29 mouse cellular contexts compared by ENCODE assay signal in genomic region chr4:4442650-4443049, GRCm38 (mm10).
DNase-seq lines count a peak whose midpoint lies in the region; ATAC-seq lines count a peak whose summit lies in the region.
"Had no signal": no experiment of that assay in that cellular context is flagged by ENCODE, and none has a peak within 500 bp of the region (broad histone marks: within the 10 kb centered on the region; RNA-seq: fewer than 3 reads in every experiment).

No protein-coding gene starts in this region.

- H3K4me1 ChIP-seq in midbrain, embryonic 11.5 days (ENCODE audit: control insufficient read depth, insufficient read depth, low read length): no peaks in the 10 kb centered on the region
- H3K4me1 ChIP-seq: heart, embryonic 13.5 days; hindbrain, embryonic 10.5 days; hindbrain, embryonic 15.5 days; stomach, embryonic 15.5 days had no signal

- intact Hi-C loops in left cerebral cortex, postnatal 25 days (cut with DNase I): no loop called here
- intact Hi-C loops in left cerebral cortex, postnatal 4 days (cut with DNase I): no loop called here

- DNase-seq in layer of hippocampus, adult 11-12 months (ENCODE audit: low spot score): peak; percentile 11
- no peak for DNase-seq in layer of hippocampus, postnatal 10 days (ENCODE audit: low spot score in 2 of 2)
- peak; percentile 30 to 66 for DNase-seq in left cerebral cortex, postnatal 25 days (ENCODE audit: low spot score in 2 of 2)
- DNase-seq in left cerebral cortex, postnatal 4 days: no peak
- DNase-seq in layer of hippocampus, adult 8-10 months (ENCODE audit: low spot score in 2 of 2): peak; percentile 26 to 28
- DNase-seq in layer of hippocampus, postnatal 36 days: peak; percentile 10 to 19
- no peak for DNase-seq in midbrain, embryonic 11.5 days (ENCODE audit: low spot score, missing footprints)
- DNase-seq: adrenal gland, postnatal 14 days; cerebellum, adult 18-20 months; cerebellum, postnatal 10 days; heart, adult 2 months; heart, postnatal 14 days; kidney, adult 11 months; kidney, postnatal 14 days; liver; lung, adult 2 months; lung, postnatal 10 days; midbrain, embryonic 14.5 days; thymus, postnatal 14 days had no signal

- H3K27me3 ChIP-seq in midbrain, embryonic 11.5 days (ENCODE audit: control insufficient read depth, insufficient read depth, low read length): no peaks in the 10 kb centered on the region
- H3K27me3 ChIP-seq: heart, embryonic 13.5 days; hindbrain, embryonic 15.5 days; stomach, embryonic 15.5 days had no signal

- no peak overlapping the region for H3K9ac ChIP-seq in midbrain, embryonic 11.5 days (ENCODE audit: low read length)
- H3K9ac ChIP-seq: heart, embryonic 13.5 days; hindbrain, embryonic 15.5 days; liver, embryonic 14.5 days; stomach, embryonic 15.5 days had no signal

- no peak overlapping the region for H3K27ac ChIP-seq in midbrain, embryonic 11.5 days (ENCODE audit: low read depth, low read length)
- H3K27ac ChIP-seq: heart, adult 2 months; heart, embryonic 13.5 days; hindbrain, embryonic 10.5 days; hindbrain, embryonic 15.5 days; liver, embryonic 14.5 days; macrophage; stomach, embryonic 15.5 days had no signal

- WGBS in midbrain, embryonic 11.5 days: 90% methylated on average over 2 of the region's 2 CpGs

- no peak for ATAC-seq in midbrain, embryonic 11.5 days (ENCODE audit: low FRiP score)
- ATAC-seq: CD4-positive, CD25-positive, alpha-beta regulatory T cell, adult 4 months; forebrain, embryonic 16.5 days; inflammation-experienced regulatory T-cells, adult 6 months had no signal

- no peaks in the 10 kb centered on the region for H3K36me3 ChIP-seq in midbrain, embryonic 11.5 days (ENCODE audit: control insufficient read depth, insufficient read depth, low read length)
- H3K36me3 ChIP-seq: heart, embryonic 13.5 days; hindbrain, embryonic 10.5 days; hindbrain, embryonic 15.5 days; stomach, embryonic 15.5 days had no signal

- no peak overlapping the region for H3K4me2 ChIP-seq in midbrain, embryonic 11.5 days
- H3K4me2 ChIP-seq: heart, embryonic 13.5 days; hindbrain, embryonic 15.5 days; stomach, embryonic 15.5 days had no signal

- H3K9me3 ChIP-seq in midbrain, embryonic 11.5 days (ENCODE audit: control insufficient read depth, low read length): no peaks in the 10 kb centered on the region
- H3K9me3 ChIP-seq: heart, embryonic 13.5 days; hindbrain, embryonic 10.5 days; hindbrain, embryonic 15.5 days; stomach, embryonic 15.5 days had no signal

- no peak overlapping the region for H3K4me3 ChIP-seq in midbrain, embryonic 11.5 days (ENCODE audit: low read depth, low read length)
- H3K4me3 ChIP-seq: erythroblast, embryonic 14.5 days; heart, adult 2 months; heart, embryonic 13.5 days; hindbrain, embryonic 10.5 days; hindbrain, embryonic 15.5 days; stomach, embryonic 15.5 days had no signal

Comparison
In these comparisons a context has a peak if more than half of its experiments do, and no peak if none do; other contexts are left out.
1. DNase-seq: peak in layer of hippocampus, adult 11-12 months (single experiment), left cerebral cortex, postnatal 25 days (2 of 2), layer of hippocampus, adult 8-10 months (2 of 2) and layer of hippocampus, postnatal 36 days (2 of 2); none in layer of hippocampus, postnatal 10 days (0 of 2), left cerebral cortex, postnatal 4 days (single experiment) and midbrain, embryonic 11.5 days (single experiment).